15 mouse cellular contexts compared by ENCODE assay signal in the genomic region with DNA sequence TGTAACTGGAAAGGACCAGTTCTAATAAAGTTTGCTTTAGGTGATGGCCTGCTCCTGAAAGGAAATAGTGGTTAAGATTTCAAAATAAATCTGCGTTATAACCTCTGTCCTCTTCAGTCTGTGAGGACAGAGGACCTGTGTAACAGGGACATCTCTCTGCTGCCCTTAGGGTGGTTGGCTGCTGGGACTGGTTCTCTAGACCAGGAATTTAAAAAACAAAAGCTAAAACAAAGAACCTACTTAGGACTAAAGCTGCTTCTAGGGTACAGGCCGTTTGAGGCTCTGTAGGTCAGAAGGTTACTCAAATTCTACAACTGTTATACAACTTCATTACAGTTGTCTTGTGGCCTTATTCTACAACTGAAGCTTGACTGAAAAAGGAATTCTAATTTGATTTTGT.
"Had no signal": no experiment of that assay in that cellular context is flagged by ENCODE, and none has a peak within 500 bp of the region (broad histone marks: within the 10 kb centered on the region; RNA-seq: fewer than 3 reads in every experiment).

No protein-coding gene starts in this region.

- H3K4me2 ChIP-seq: lung, embryonic 14.5 days; midbrain, embryonic 12.5 days; neural tube, embryonic 12.5 days; stomach, embryonic 15.5 days had no signal

- DNase-seq: lung, embryonic 14.5 days; lung, postnatal 10 days; lung, postnatal 4 days; midbrain, embryonic 14.5 days; right cerebral cortex, postnatal 14 days; thymus, adult 2 months; thymus, postnatal 25 days; thymus, postnatal 4 days had no signal

- H3K4me3 ChIP-seq: midbrain, embryonic 10.5 days; midbrain, embryonic 12.5 days; myocyte; neural tube, embryonic 12.5 days; stomach, embryonic 15.5 days had no signal

- H3K9ac ChIP-seq: lung, embryonic 14.5 days; midbrain, embryonic 12.5 days; neural tube, embryonic 12.5 days; stomach, embryonic 15.5 days had no signal

- H3K27ac ChIP-seq: midbrain, embryonic 10.5 days; midbrain, embryonic 12.5 days; neural tube, embryonic 12.5 days; stomach, embryonic 15.5 days; stomach, postnatal 0 days had no signal

- H3K27me3 ChIP-seq: midbrain, embryonic 12.5 days; neural tube, embryonic 12.5 days; stomach, embryonic 15.5 days had no signal

- H3K4me1 ChIP-seq: midbrain, embryonic 10.5 days; midbrain, embryonic 12.5 days; neural tube, embryonic 12.5 days; stomach, embryonic 15.5 days had no signal

- H3K9me3 ChIP-seq: midbrain, embryonic 10.5 days; midbrain, embryonic 12.5 days; neural tube, embryonic 12.5 days; stomach, embryonic 15.5 days had no signal

- ATAC-seq: midbrain, embryonic 16.5 days had no signal
